Mouse (Mus musculus) midbrain, embryonic 13.5 days (tissue): Measurements from ENCODE around the gene Spn. TPM values are rescaled to one million over a fixed set of nuclear protein-coding genes. Genes with fewer than 3 reads are reported as not detected.
"Not testable (repeated sequence)": the region's sequence is repeated elsewhere in the genome, so short reads cannot be mapped to it uniquely, and the experiment has no call there.

Source experiments
- ATAC-seq: fragments of 200-750 bp; cut with Nextera tagmentation; 2 replicates; pipeline ENCODE4 v1.8.0; 2017; ENCODE audit warnings: mild to moderate bottlenecking, moderate TSS enrichment, moderate library complexity
- H3K27ac ChIP-seq: fragments of 300-500 bp; sonication (generic); 2 replicates; pipeline ENCODE4 v1.5.1; 2015; ENCODE audit warnings: inconsistent platforms, mild to moderate bottlenecking, moderate library complexity
- H3K27me3 ChIP-seq: fragments of 300-500 bp; sonication (generic); 2 replicates; pipeline ENCODE4 v1.6.1; 2015; ENCODE audit warnings: mild to moderate bottlenecking, inconsistent platforms
- H3K36me3 ChIP-seq: fragments of 300-500 bp; sonication (generic); 2 replicates; pipeline ENCODE4 v1.6.1; 2015; ENCODE audit warnings: mild to moderate bottlenecking, inconsistent platforms
- H3K4me1 ChIP-seq: fragments of 300-500 bp; sonication (generic); replicated peaks from 2 replicates; pipeline ENCODE4 v1.6.1; 2015; ENCODE audit warnings: inconsistent platforms
- H3K4me2 ChIP-seq: fragments of 300-500 bp; sonication (generic); replicated peaks from 2 replicates; pipeline ENCODE4 v1.6.1; 2015; ENCODE audit warnings: moderate library complexity, mild to moderate bottlenecking, inconsistent platforms
- H3K4me3 ChIP-seq: fragments of 300-500 bp; sonication (generic); replicated peaks from 2 replicates; pipeline ENCODE4 v1.5.1; 2015; ENCODE audit warnings: mild to moderate bottlenecking, inconsistent platforms
- H3K9ac ChIP-seq: fragments of 300-500 bp; sonication (generic); replicated peaks from 2 replicates; pipeline ENCODE4 v1.6.1; 2015; ENCODE audit warnings: mild to moderate bottlenecking, inconsistent platforms
- H3K9me3 ChIP-seq: fragments of 300-500 bp; sonication (generic); 2 replicates; pipeline ENCODE4 v1.6.1; 2016; ENCODE audit warnings: mild to moderate bottlenecking, inconsistent platforms
- WGBS: fragments of 180-500 bp; shearing (Covaris S2); methylation state at CpG from one replicate; pipeline ENCODE4 v1.1.7; 2015; 5-methylcytosine and 5-hydroxymethylcytosine counted together
- polyA plus RNA-seq: library from polyadenylated mRNA; unstranded; fragments of >200 nt; fragmentation: Nextera tagmentation; extraction: Ambion mirVana; gene quantifications from 2 replicates; pipeline ENCODE4 v1.2.1, GENCODE M21; 2015

Gene Spn
- polyA plus RNA-seq, 1 experiment from 2014 or later: 0.09 TPM

DNA sequence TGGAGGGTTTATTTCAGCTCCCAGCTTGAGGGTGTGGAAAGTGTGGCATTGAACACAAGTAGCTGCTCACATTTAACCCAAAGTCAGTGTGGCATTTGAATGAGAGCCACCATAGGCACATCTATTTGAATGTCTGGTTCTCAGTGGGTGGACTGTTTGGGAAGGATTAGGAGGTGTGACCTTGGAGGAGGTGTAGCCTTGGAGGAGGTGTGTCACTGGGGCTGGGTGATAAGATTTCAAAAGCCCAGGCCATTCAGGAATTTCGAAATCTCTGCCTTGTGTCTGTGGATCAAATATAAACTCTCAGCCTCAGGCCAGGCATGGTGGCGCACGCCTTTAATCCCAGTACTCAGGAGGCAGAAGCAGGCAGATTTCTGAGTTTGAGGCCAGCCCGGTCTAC lies 38.7 kb downstream of the Spn start:
- H3K36me3 ChIP-seq: no peaks in the 10 kb centered on the region
- H3K27me3 ChIP-seq: no peaks in the 10 kb centered on the region
- WGBS: 92% methylated on average over 4 of the region's 4 CpGs
- no peaks in the 10 kb centered on the region for H3K4me1 ChIP-seq
- no peaks in the 10 kb centered on the region for H3K9me3 ChIP-seq
- no peak overlapping the region for H3K9ac ChIP-seq
- no peak overlapping the region for H3K4me2 ChIP-seq
- no peak for ATAC-seq
- H3K4me3 ChIP-seq: no peak overlapping the region
- H3K27ac ChIP-seq: no peak overlapping the region

- ATAC-seq: no peak
- H3K27ac ChIP-seq: no peak overlapping the region
- H3K27me3 ChIP-seq: no peaks in the 10 kb centered on the region
- H3K9me3 ChIP-seq: no peaks in the 10 kb centered on the region
- H3K4me2 ChIP-seq: no peak overlapping the region
- H3K4me1 ChIP-seq: no peaks in the 10 kb centered on the region
- no peak overlapping the region for H3K4me3 ChIP-seq
- H3K9ac ChIP-seq: no peak overlapping the region
- H3K36me3 ChIP-seq: no peaks in the 10 kb centered on the region
- 87% methylated on average over 5 of the region's 5 CpGs for WGBS
Observed at GRCm38 (mm10) chr7:127098521-127098920, 39.1 kb downstream of the Spn start.

- Histone ChIP-seq H3K4me3 (no peak overlapping the region), H3K9ac (no peak overlapping the region), H3K4me1 (no peaks in the 10 kb centered on the region), H3K27ac (no peak overlapping the region), H3K36me3 (no peaks in the 10 kb centered on the region), H3K9me3 (no peaks in the 10 kb centered on the region), H3K27me3 (no peaks in the 10 kb centered on the region), H3K4me2 (no peak overlapping the region)
- 75% methylated on average over 7 of the region's 7 CpGs for WGBS
- no peak for ATAC-seq
Observed at GRCm38 (mm10) chr7:127096456-127096855, 41.2 kb downstream of the Spn start.

DNA sequence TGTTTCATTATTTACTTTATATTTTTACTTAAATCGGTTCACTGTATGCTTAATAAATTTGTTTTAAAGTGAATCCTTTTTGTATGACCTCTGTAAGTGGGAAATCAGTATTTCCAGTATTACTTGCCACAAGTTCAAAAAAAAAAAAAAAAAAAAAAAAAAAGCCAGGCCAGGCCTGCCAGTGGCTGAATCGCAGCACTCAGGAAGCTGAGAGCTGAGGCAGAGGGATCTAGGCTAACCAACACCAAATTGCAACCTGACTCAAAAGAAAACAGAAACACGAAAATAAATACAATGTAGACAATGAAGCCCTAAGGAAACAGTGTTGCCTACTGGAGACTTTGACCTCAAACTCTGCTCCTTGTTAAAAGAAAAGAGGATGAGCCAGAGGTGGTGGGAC lies 43.7 kb downstream of the Spn start:
- H3K4me2 ChIP-seq: no peak overlapping the region
- H3K9ac ChIP-seq: no peak overlapping the region
- H3K27me3 ChIP-seq: no peaks in the 10 kb centered on the region
- H3K36me3 ChIP-seq: no peaks in the 10 kb centered on the region
- 88% methylated on average over 3 of the region's 3 CpGs for WGBS
- ATAC-seq: no peak
- no peaks in the 10 kb centered on the region for H3K9me3 ChIP-seq
- H3K4me1 ChIP-seq: peaks cover 6% of the 10 kb centered on the region
- no peak overlapping the region for H3K27ac ChIP-seq
- no peak overlapping the region for H3K4me3 ChIP-seq

DNA sequence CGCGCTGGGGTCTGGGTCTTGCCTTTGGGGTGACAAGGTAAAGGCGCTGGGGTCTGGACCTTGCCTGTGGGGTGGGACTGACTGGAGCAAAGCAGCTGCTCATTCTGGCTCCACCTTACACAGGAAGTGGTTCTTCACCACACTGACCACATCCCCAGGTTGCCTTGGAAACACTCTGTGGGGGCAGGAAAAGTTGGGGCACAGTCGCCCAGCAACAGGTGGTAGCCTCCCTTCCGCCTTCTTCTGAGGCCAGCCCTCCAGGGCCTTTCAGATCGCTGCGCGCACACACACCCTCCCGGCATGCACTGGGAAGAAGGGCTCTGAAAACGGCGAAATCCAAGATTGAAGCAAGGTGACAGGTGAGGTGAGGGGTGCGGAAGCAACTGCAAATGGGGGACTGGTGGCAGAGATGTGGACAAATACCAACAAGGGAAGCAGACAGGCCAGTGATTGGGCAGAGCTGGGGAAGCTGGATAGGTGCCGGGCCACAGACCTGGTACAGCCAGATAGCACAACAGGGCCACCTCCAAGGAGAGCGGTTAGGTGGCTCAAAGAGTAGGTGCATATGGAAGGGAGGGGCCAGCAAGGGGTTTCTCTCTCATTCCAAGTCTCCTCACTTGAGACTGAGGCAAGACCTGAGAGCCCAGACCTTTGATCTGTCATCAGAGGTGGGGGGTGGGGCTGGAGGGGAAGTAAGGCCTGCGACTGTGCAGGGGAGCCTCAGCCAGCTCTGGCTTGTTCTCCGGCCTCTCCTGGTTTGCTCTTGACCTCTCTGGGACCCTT lies 46.3 kb downstream of the Spn start, which contains the start of gene AI467606:
Gene AI467606 (plus strand): TSS at position 246 of the 783 bp plus-strand sequence.
- H3K27me3 ChIP-seq: no peaks in the 10 kb centered on the region
- no peaks in the 10 kb centered on the region for H3K36me3 ChIP-seq
- H3K9me3 ChIP-seq: no peaks in the 10 kb centered on the region
- H3K9ac ChIP-seq: 0 out of 2 replicates have a peak within 1 kb of the TSS, but pooled peaks have one; percentile 10
- H3K4me3 ChIP-seq: no peak within 1 kb of the TSS
- 77% methylated on average over 16 of the region's 16 CpGs for WGBS
- no peak within 1 kb of the TSS for H3K27ac ChIP-seq
- H3K4me1 ChIP-seq: peaks cover 9% of the 10 kb centered on the region
- ATAC-seq: no peak
- H3K4me2 ChIP-seq: no peak within 1 kb of the TSS

DNA sequence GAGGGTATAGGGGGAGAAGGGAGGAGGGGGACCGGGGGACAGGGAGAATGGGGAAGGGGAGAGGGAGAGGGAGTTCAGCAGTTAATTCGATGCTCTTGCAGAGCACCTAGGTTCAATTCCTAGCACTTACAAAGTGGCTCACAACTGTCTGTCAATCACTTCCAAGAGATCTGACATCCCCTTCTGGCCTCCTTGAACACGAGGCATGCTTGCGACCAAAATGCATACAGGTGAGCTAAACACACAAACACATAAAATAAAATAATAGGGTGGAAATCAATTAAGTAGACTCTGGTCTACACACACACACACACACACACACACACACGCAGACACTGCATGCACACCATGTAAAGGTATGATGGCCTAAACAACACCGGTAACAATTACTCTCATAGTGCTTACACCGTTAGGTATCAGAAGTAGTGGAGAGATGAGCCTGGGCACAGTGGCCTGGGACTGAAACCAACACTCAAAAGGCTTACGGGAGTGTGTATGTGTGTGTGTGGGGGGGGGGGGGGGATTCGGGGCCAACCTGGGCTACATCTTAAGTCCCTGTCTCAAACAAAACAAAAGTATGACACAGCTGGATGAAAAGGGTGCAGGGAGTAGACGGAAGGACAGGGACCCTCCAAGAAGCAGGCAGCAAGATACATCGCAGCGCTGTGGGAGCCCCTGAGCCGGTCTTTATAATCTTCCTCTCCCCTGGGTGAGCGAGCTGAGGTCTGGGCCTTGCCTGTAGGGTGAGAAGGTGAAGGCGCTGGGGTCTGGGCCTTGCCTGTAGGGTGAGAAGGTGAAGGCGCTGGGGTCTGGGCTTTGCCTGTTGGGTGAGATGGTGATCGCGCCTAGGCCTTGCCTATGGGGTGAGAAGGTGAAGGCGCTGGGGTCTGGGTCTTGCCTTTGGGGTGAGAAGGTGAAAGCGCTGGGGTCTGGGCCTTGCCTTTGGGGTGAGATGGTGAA lies 47.2 kb downstream of the Spn start:
- peaks cover 9% of the 10 kb centered on the region for H3K4me1 ChIP-seq
- ATAC-seq: no peak
- H3K4me3 ChIP-seq: no peak overlapping the region
- no peak overlapping the region for H3K9ac ChIP-seq
- no peaks in the 10 kb centered on the region for H3K27me3 ChIP-seq
- no peaks in the 10 kb centered on the region for H3K9me3 ChIP-seq
- no peak overlapping the region for H3K27ac ChIP-seq
- no peak overlapping the region for H3K4me2 ChIP-seq
- no peaks in the 10 kb centered on the region for H3K36me3 ChIP-seq
- 83% methylated on average over 20 of the region's 20 CpGs for WGBS

- peak overlapping the region; percentile 53; the same call in 1 of the 2 replicates for H3K9ac ChIP-seq
- WGBS: 22% methylated on average over 27 of the region's 27 CpGs
Observed at GRCm38 (mm10) chr7:127088901-127089845, 48.5 kb downstream of the Spn start.

GRCm38 (mm10) chr7:127088083-127088482 lies 49.5 kb downstream of the Spn start:
- peaks cover 9% of the 10 kb centered on the region for H3K4me1 ChIP-seq
- no peak overlapping the region for H3K4me2 ChIP-seq
- ATAC-seq: no peak
- no peak overlapping the region for H3K4me3 ChIP-seq
- no peaks in the 10 kb centered on the region for H3K9me3 ChIP-seq
- H3K36me3 ChIP-seq: no peaks in the 10 kb centered on the region
- H3K27me3 ChIP-seq: no peaks in the 10 kb centered on the region
- H3K27ac ChIP-seq: no peak overlapping the region
- no peak overlapping the region for H3K9ac ChIP-seq
- WGBS: 92% methylated on average over 3 of the region's 3 CpGs

More at GRCm38 (mm10) chr7:127088901-127089845, 48.5 kb downstream of the Spn start:
- H3K27me3 ChIP-seq: no peaks in the 10 kb centered on the region
- H3K4me1 ChIP-seq: peaks cover 9% of the 10 kb centered on the region
- H3K4me2 ChIP-seq: peak overlapping the region; percentile 47
- no peaks in the 10 kb centered on the region for H3K9me3 ChIP-seq
- H3K4me3 ChIP-seq: peak overlapping the region; percentile 21
- no peaks in the 10 kb centered on the region for H3K36me3 ChIP-seq
- ATAC-seq: no peak
- H3K27ac ChIP-seq: no peak overlapping the region

DNA sequence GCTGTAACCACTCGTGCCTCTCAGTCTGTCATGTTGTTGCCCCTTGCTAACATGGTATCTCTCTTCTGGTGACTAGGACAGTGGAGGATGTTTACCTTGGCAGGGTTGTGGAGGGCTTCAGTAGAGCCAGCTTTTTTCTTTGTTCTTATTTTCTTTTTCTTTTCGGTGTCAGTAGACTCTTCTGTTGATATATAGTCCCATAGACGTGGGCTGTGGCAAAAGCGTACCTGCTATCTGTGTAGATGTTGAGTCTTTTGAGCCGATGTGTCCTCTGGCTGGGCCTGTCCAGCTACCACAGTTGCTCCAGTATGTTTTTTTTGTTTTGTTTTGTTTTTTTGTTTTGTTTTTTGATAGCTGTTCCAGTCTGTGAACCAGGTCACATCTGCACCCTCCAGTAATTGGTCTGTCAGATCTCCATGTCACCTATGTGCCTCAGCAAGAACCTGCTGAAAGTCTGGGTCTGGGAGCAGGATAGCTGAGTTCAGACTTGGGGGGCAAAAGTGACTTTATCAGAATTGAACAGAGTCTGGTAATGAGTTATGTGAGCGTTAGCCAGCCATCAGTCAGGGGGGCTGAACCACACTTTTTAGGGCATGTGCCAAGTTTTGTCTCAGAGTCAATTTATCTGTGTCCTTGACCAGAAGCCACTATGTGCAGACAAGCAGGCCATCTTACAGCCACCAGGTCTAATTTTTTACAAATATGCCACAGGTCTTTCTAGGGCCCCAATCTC lies 50.2 kb downstream of the Spn start, which contains the start of gene Zg16:
Gene Zg16 (minus strand): TSS at position 51 of the 733 bp plus-strand sequence.
- not testable (repeated sequence) for ATAC-seq, H3K36me3 ChIP-seq, H3K4me2 ChIP-seq, H3K27me3 ChIP-seq, H3K9me3 ChIP-seq, H3K9ac ChIP-seq, H3K4me1 ChIP-seq, H3K27ac ChIP-seq, H3K4me3 ChIP-seq
- 88% methylated on average over 6 of the region's 6 CpGs for WGBS

GRCm38 (mm10) chr7:127085751-127086150 lies 51.9 kb downstream of the Spn start:
- not testable (repeated sequence) for H3K4me3 ChIP-seq, H3K4me1 ChIP-seq, H3K27ac ChIP-seq, H3K4me2 ChIP-seq, H3K27me3 ChIP-seq, H3K9me3 ChIP-seq, H3K36me3 ChIP-seq, H3K9ac ChIP-seq, ATAC-seq
- WGBS: 81% methylated on average over 6 of the region's 6 CpGs

- Histone ChIP-seq H3K27ac (no peak overlapping the region), H3K36me3 (no peaks in the 10 kb centered on the region), H3K9ac (no peak overlapping the region), H3K4me1 (peaks cover 9% of the 10 kb centered on the region), H3K9me3 (no peaks in the 10 kb centered on the region), H3K27me3 (no peaks in the 10 kb centered on the region), H3K4me2 (no peak overlapping the region), H3K4me3 (no peak overlapping the region)
- no peak for ATAC-seq
- 85% methylated on average over 2 of the region's 2 CpGs for WGBS
Observed at GRCm38 (mm10) chr7:127084794-127085193, 52.8 kb downstream of the Spn start.
